Mouse (Mus musculus) fat pad, adult 2 months (tissue): ENCODE data around the gene Psme3.

Source experiments
- DNase-seq: peaks from one replicate; pipeline ENCODE4 v3.0.0-alpha.2; 2011; ENCODE audit warnings: low read depth, low spot score; ENCODE audit errors: extremely low read depth

Gene Psme3

DNA sequence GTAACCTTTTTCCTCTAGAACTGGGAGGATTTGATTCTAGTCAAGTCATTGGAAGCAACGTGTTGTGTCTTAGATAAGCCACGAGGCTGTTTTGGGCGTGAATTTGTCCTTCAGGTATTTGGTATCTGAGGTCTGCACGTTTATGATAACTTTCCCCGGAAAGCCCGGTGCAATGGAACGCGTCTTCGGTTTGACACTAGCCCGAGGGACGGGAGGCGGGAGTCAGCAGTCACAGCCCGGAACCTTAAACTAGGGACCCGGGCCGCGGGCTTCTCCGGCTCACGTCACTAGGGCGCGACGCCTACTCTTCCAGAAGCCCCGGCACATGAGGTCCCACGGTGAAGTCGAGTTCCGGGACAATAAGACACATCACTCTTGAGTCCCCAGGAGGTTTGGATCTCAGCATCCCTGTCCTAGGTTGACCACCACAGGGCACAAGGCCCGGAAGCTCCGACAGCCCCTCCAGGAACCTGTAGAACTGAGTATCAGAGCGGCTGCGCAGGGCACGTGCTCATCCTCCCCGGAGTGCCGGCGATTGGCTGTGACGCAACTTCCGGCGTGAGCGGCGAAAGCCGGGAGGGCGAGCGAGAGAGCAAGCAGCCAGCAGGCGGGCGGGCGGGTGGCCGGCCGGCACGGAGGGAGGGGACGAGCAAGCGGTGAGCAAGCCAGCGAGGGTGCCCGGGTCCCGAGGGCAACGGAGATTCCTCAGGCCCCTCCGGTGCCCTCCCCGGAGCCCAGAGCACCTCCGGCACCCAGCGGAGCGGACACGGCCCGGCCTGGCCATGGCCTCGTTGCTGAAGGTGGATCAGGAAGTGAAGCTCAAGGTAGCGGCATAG, at the start of gene Psme3:
Psme3 (plus strand) TSS at position 549 of the 836 bp plus-strand sequence.
- DNase-seq: no peak

DNA sequence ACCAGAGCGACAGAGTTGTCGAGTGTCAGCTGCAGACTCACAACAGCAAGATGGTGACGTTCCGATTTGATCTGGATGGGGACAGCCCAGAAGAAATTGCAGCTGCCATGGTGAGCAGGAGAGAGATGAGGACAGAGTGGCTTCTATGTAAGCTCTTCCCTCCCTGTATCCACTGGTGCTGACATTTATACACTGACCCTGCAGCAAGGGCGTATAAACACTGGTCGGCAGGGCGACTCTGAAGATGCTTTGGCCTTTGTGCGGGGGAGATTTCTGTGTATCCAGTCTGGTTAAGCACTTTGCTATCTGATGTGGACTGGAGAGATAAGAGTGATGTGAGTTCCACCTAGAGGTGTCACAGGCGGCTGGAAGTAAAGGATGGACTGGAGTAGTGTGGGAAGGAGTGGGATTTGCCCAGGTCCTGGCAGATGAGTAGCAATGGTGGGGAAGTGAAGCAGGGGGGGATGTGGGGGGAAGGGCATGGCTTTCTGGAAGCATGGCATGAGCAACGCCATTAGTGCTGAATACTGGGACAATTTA, 46.4 kb upstream of the Psme3 start:
- no peak for DNase-seq

DNA sequence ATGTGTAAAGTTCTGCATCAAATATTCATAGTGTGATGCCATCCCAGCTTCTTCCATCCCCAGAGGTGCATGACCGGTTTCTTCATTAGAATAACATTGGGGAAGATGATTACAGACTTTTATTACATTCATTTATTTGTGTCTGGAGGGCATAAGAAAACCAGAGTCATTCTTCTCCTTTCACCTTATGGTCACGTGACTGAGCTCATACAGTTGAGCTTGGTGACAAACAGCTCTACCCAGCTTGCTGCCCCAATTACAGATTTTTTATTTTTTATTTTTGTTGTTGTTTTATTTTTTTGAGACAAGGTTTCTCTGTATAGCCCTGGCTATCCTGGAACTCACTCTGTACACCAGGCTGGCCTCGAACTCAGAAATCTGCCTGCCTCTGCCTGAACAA, 43.6 kb upstream of the Psme3 start:
- DNase-seq: no peak

DNA sequence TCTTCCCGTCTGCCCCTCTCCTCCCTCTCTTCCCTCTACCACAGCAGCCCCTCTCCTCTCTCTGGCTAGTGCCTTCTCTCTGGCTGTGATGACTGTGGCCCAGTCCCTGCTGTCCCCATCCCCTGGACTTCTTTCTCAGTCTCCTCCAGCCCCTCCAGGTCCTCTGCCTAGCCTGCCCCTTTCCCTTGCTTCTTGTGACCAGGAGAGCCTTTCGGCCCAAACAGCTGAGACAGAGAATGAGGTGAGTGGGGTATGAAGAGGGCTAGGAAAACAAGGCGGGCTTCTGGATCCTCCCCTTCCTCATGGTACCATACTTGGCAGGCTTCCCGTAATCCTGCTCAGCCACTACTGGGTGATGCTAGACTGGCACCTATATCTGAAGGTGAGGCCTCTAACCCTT, 40.7 kb upstream of the Psme3 start:
- DNase-seq: no peak

DNA sequence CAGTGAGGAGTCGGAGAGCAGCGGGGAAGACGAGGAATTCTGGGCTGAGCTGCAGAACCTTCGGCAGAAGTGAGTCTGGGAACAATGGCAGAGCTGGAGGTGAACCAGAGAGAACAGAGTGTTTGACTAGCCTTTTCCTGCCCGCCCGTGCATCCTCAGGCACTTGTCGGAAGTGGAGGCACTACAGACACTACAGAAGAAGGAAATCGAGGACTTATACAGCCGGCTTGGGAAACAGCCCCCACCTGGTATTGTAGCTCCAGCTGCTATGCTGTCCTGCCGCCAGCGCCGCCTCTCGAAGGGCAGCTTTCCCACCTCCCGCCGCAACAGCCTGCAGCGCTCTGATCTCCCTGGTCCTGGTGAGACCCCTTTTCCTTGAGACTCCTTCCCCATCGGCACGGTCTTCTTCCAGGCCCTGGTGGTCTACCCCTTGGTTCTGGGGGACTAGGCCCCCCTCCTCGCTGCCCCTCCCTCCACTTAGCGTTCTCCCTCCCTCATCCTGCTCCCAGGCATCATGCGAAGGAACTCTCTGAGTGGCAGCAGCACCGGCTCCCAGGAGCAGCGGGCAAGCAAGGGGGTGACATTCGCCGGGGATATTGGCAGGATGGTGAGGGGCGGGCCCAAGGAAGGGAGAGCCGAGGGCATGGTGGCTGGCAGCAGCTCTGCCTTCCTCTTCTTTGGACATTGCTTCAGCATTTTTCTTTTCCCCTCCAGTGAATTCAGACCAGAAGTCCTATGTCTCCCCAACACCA, 39.5 kb upstream of the Psme3 start:
- no peak for DNase-seq

DNA sequence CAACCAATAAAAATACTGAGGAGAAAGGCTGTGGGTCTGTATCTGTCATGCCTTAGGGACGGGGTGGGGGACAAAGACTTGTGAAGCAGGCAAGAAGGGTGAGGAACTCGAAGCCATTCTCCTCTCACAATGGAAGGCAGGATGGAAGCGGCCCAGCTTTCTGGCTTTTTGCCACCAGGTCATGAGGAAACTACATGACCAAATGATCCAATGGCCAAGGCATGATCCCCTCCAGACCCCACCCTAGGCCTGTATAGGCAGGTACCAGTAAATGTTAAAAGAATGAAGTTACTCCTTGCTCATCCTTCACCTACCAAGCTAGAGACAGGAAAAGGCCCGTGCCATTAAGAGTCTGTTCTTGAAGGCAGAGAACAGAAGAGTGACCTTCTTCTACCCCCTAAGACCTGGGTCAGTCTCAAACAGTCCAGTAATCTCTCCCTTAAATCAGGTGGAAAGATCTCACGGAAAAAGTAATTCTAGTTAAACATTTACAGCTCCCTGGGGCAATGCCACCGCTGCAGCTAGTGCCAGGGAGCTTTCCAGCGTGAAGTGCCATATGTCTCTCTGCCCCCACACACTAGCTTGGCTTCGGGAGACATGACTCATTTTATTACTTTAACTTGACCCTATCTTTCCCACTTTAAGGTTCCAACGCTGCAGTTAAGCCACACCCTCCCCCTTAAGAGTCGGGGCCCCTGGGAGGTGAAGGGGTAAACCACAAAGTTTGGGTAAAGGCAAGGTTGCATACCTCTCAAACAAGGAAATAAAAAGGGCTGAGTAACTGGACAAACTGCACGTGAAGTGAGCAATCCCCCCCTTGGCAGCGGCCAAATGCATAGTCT, 38.4 kb upstream of the Psme3 start:
- no peak for DNase-seq

DNA sequence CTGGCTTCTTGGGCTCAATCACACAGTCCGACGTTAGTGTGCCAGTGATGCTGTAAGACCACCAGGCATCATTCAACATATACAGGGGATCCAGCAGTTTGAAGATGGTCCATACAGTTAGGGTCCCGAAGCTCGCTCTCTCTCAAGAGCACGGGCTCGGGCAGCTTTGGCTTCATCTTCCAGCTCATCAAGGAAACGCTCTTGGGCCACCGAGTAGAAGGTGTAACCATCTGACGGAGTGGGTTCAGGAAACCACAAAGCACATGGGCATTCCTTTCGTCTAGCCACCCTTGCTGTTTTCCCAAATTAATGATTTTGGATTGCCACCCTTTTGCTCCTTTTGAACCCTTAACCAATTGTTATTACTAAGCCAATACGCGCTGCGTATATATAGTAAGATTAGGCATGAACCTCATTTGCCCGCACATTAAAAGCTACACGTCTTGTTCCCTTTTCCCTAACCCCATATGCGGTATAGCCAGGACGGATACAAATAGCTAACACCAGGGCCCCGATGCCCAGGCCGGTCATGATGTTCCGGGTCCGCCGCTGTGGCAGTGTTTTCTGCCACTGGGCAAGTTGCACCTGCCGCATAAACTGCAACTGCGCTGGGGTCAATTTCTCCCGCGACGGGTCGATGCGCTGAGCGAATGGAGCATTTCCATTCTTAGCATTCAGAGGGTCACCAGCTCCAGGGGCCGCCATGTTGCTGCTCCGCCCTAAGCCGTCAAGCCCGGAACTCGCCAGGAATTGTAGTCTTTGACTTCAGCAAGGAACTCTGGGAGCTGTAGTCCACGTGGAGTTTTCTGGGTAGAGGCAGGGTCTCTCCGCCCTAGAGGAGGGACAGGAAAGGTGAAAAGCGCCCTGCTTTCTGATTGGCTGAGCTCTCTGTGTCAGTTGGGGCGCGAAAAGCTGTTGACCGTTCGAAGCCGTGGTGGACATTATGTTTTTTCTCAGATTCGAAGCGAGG, 37.5 kb upstream of the Psme3 start, which contains the start of the genes Cntd1 and Coa3:
Cntd1 (plus strand) TSS at position 790 of the 970 bp plus-strand sequence.
Coa3 (minus strand) TSS at position 892 of the 970 bp plus-strand sequence.
- DNase-seq: no peak

DNA sequence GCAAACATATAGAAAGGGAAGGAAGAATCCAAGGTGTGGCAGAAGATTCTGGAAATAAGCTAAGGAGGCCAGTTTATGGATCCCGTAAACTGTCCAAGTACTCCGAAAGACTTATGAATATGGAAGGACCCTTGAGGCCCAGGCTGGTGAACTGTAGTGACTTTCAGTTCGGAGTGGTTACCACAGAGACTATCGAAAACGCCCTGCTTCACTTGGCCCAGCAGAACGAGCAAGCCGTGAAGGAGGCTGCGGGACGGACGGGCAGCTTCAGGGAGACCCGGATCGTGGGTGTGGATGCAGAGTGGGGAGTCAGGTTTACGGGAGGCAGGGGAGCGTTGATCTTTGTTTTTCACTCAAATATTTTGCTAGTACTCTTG, 36.8 kb upstream of the Psme3 start:
- no peak for DNase-seq

DNA sequence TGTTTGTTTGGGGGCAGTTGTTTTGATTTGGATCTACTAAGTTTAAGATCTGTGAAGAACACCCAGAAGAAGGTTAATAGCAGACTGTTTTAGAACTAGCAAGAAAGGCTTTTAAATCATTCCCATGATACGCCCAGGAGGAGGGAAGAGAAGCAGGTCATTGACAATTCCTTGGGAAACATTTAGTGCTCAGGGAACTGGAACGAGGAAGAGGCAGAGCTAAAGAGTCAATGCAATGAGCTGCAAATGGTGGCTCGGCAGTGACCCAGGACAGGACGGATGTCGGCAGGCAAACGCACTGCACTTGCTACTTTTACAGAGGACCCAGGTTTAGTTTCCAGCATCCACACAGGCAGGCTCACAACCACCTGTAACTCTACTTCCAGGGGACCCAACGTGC, 35.2 kb upstream of the Psme3 start:
- DNase-seq: no peak

DNA sequence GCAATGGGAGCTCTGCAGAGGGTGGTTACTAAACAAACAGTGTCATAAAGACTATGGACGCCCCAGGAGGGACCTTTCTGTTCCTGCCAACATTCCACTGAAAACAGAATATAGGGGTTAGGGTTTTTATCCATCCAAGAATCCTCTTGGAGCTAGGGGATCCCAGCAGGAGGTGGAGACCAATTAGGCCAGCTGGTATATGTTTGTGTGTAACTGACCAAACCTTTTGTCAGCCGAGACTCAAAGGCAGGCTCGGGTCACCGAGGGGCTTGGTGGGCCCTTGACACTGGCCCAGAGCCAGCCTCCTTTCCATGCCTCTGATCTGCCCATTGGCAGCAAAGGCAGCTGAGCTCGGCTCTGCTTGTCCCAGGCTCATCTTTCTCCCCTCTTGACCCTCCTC, 33.1 kb upstream of the Psme3 start:
- DNase-seq: no peak

DNA sequence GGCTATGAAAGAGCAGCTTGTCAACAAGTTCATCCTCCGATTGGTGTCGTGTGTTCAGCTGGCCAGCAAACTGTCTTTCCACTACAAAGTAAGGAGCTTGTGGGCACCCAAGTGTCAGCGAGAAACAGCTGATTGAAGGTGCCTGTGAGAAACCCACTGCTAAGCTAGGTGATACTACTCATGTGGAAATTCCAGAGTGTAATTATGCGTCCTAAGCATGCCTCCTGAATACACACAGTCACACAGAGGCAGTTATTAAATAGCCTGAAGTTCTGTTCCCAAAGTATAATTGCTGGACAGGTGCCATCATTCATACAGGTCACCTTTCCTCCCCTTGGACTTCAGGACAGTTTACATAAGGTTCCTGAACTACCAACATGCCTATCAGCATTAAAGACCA, 32.2 kb upstream of the Psme3 start:
- no peak for DNase-seq

DNA sequence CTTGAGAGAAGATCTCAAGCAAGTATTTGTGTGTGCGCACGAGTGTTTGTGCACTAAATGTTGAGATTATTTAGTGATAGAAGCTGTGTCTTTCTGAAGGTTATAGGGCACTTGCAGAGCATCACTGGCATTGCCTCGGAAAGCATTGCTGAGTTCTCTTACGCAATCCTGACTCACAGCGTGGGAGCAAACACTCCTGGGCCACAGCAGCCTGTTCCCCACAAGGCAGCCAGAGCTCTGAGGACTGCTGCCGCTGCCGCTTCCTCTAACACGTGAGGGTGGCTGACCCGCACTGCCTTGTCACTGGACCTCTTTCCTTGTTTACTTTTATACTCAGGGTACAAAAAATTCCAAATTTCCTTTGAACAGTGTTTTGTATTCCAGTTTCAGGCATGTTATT, 28.7 kb upstream of the Psme3 start:
- no peak for DNase-seq

DNA sequence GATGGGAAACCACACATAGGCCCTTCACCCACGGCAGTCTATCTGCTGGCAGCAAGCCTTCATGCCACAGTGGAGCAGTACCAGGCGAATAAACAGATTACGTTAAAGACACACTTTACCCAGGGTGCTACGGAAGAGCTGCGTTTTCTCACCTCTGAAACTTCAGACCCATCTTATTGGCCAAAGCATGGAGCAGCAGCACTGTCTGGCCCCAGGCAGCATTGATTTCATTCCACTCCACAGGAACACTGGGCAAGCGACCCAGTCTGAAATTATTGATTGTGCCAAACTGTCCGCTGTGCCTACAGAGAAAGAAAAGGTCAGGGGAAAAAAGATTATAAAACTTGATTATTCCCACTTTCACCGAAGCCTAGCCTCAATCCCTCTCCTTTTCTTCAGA, 24.8 kb upstream of the Psme3 start:
- no peak for DNase-seq

DNA sequence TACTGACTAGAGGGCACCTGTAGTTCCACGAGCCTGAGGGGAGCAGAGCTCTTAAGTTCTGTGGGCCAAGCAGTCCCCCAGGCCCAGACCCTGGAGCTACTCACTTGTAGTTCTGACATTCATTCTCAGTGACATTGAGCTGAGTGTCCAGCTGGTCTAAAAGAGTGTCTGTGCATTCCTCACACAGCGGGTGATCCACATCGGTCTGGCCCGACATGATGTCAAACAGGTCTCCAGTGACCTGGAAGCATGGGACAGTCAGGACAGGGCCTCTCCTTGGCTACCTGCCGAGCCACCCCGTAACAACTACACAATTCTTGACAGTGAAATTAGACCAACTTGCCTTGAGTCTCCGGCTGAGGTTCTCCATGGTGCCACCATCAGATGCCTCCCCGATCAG, 20.8 kb upstream of the Psme3 start:
- DNase-seq: no peak

DNA sequence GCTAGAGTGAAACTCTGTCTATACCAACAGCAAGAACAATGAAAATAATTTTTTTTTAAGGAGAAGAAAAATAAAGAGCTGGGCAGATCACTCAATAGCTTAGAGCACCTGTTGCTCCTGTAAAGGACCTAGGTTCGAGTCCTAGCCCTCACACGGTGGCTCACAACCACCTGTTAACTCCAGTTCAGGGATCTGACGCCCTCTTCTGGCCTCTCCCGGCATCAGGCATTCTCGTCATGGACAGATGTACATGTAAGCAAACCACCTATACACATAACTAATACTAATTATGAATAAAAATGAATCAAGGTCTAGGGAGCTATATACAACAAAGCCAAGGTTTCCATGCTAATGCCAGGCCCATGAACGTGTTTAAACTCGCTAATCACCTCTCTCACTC, 15.1 kb upstream of the Psme3 start:
- no peak for DNase-seq

DNA sequence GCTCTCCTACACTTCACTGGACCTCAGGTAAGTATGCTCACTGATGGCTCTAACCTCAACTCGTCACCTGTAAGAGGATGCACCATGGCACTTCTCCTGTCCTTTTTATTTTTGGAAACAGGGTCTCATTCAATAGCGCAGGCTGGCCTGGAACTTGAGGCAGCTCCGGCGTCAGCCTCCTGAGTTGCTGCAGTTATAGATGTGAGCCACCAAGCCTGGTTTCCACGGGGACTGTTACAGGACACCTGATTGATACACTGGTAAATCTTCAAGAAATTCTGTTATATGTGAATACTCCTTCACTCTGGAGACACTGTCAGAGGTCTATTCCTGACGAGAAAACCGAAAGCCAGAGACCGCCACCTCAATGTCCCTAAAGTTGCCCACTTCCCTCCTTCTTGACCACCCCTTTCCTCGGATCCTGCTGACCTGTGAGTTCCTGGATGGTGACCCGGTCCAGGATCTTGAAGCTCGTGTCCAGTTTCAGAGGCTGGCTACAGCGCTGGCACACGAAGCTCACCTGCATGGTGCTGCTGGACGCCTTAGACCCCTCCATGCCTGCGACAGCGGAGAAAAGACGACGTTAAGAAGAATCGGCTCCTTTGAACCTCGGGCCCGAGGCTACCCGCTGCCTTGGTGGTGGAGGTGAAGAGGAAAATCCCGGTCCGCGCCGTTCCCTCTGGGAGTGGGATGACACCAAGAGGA, 14.6 kb upstream of the Psme3 start:
- DNase-seq: no peak

DNA sequence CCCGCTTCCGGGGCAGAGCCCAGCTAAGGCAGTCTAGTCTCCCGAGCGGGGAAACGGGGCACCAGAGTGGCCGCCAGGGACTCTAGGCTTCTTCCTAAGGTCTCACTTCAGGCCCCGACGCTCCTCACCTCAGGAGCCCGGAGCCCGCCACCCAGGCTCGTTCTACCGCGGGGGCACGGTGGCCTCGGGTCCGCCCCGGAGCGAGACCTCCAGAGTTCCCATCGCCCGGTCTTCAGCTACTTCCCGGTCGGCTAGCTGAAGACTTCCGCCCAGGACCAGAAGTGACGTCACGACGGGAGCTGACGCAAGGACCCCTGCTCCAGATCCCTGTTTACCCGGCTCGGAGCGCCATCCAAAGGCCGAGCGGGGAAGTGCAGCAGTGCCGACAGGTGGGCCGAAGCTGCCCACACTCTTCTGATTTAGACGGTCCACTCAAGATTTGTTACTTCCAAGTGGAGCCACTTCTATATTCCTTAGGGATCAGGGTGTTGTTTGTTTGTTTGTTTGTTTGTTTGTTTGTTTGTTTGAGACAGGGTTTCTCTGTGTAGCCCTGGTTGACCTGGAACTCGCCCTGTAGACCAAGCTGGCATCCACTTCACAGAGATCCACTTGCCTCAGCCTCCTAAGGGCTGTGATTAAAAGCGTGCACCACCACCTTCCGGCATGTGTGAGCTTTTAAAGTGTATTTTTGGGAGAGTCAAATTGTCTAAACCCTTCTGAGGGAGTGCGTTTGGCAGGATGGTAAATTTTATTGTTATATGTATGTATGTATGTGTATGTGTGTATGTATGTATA, 13.8 kb upstream of the Psme3 start, which contains the start of gene Becn1:
Becn1 (minus strand) TSS at position 283 of the 795 bp plus-strand sequence.
- DNase-seq: no peak

DNA sequence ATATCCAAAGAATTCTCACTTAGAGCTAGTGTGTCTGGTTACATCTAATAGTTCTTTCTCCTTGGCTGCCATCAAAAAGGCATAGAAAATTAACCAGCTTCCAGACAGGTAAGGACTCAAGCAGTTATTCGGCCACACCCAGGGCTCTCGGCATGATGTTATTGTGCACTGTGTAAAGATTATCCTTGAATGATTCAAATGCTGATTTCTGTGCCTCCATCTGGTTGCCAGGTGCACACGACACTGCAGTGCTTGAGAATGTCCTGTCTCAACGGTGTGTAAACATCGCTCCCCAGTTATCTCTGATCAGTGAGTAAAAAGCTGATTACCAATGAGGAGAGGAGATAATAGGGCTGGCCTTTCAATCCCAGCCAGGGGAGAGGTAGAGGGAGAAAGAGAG, 8.3 kb upstream of the Psme3 start:
- DNase-seq: no peak
